In genomic region chr2:92445890-92446289, GRCm38 (mm10) we compare ENCODE assay signal across 19 mouse cellular contexts. TPM values are rescaled to one million over a fixed set of nuclear protein-coding genes. Genes with fewer than 3 reads are reported as not detected.
DNase-seq lines count a peak whose midpoint lies in the region; ATAC-seq and TF ChIP-seq lines count a peak whose summit lies in the region.
"Had no signal": no experiment of that assay in that cellular context is flagged by ENCODE, and none has a peak within 500 bp of the region (broad histone marks: within the 10 kb centered on the region; RNA-seq: fewer than 3 reads in every experiment).

No protein-coding gene starts in this region.

- H3K36me3 ChIP-seq in liver, adult 2 months (ENCODE audit: control insufficient read depth, insufficient read depth, low read length), result no peaks in the 10 kb centered on the region
- H3K36me3 ChIP-seq in liver, embryonic 12.5 days, result no peaks in the 10 kb centered on the region
- peaks cover 0 to 43% of the 10 kb centered on the region in 2 experiments; a peak in 2 of 4 replicates for H3K36me3 ChIP-seq in MEL (ENCODE audit: control insufficient read depth in 1 of 2, insufficient read depth in 2 of 2, low read length in 2 of 2)
- H3K36me3 ChIP-seq in liver, embryonic 16.5 days (ENCODE audit: control insufficient read depth, insufficient read depth), result no peaks in the 10 kb centered on the region
- H3K36me3 ChIP-seq: embryonic facial prominence, embryonic 12.5 days; heart, embryonic 15.5 days; kidney, embryonic 15.5 days; limb, embryonic 13.5 days; neural tube, embryonic 12.5 days had no signal

- ATAC-seq in liver, embryonic 12.5 days, result no peak
- peak; percentile 70 for ATAC-seq in liver, embryonic 16.5 days (ENCODE audit: low read depth)
- ATAC-seq in megakaryocyte progenitor cell, adult 5-6 weeks (replicated peaks; ENCODE audit: poor library complexity), result no peak
- ATAC-seq: forebrain, embryonic 13.5 days had no signal

- no peak for TF ChIP-seq POLR2A in liver, adult 2 months (IDR thresholded peaks at IDR 0.05; ENCODE audit: extremely low read depth, insufficient read depth, low read length)
- no peak for TF ChIP-seq POLR2A in MEL (IDR thresholded peaks at IDR 0.05; ENCODE audit: control insufficient read depth in 1 of 2, insufficient read depth in 1 of 2, low read depth in 1 of 2, low read length in 2 of 2, poor library complexity in 1 of 2)

- no peak for TF ChIP-seq CTCF in liver, adult 2 months (IDR thresholded peaks at IDR 0.05; ENCODE audit: low read depth, low read length)
- TF ChIP-seq CTCF in MEL (IDR thresholded peaks at IDR 0.05 in 2 of 3, conservative IDR thresholded peaks at IDR 0.05 in 1 of 3; ENCODE audit: control insufficient read depth in 1 of 3, insufficient read depth in 1 of 3, low read depth in 2 of 3, low read length in 3 of 3, poor library complexity in 1 of 3, severe bottlenecking in 1 of 3), result no peak

- H3K4me2 ChIP-seq in liver, embryonic 12.5 days, result no peak overlapping the region
- no peak overlapping the region; the same call in 1 of the 2 replicates for H3K4me2 ChIP-seq in liver, embryonic 16.5 days (ENCODE audit: low read depth, low read length)
- H3K4me2 ChIP-seq: embryonic facial prominence, embryonic 12.5 days; forebrain, embryonic 13.5 days; heart, embryonic 15.5 days; kidney, embryonic 15.5 days; limb, embryonic 13.5 days; neural tube, embryonic 12.5 days had no signal

- DNase-seq in adrenal gland, postnatal 36 days, result peak; percentile 63 to 65
- DNase-seq in adrenal gland, postnatal 4 days (ENCODE audit: low spot score in 2 of 2), result no peak
- peak; percentile 80 for DNase-seq in liver, adult 2 months (ENCODE audit: extremely low read depth, low read depth, low spot score)
- DNase-seq in MEL (ENCODE audit: low read depth, low spot score), result no peak
- no peak for DNase-seq in ovary, postnatal 14 days (ENCODE audit: low spot score)
- DNase-seq: adrenal gland, adult 8-10 months; cerebellum, postnatal 36 days; gastrocnemius, postnatal 25 days; lung, adult 2 months had no signal

- 20% methylated on average over 9 of the region's 9 CpGs for WGBS in liver, adult 2 months
- WGBS in liver, embryonic 12.5 days (ENCODE audit: insufficient replicate concordance), result 51% methylated on average over 9 of the region's 9 CpGs
- WGBS in liver, embryonic 16.5 days (ENCODE audit: insufficient replicate concordance), result 52% methylated on average over 9 of the region's 9 CpGs

- H3K9me3 ChIP-seq in liver, embryonic 12.5 days (replicated peaks), result no peaks in the 10 kb centered on the region
- H3K9me3 ChIP-seq in MEL (replicated peaks; ENCODE audit: insufficient read depth, low read length), result no peaks in the 10 kb centered on the region
- H3K9me3 ChIP-seq in liver, embryonic 16.5 days (replicated peaks; ENCODE audit: control insufficient read depth, low read length), result no peaks in the 10 kb centered on the region
- H3K9me3 ChIP-seq: embryonic facial prominence, embryonic 12.5 days; forebrain, embryonic 13.5 days; heart, embryonic 15.5 days; kidney, embryonic 15.5 days; limb, embryonic 13.5 days; neural tube, embryonic 12.5 days had no signal

- H3K27ac ChIP-seq in liver, adult 2 months (replicated peaks; ENCODE audit: insufficient read depth, low read depth, low read length), result peak overlapping the region; percentile 78
- H3K27ac ChIP-seq in liver, embryonic 12.5 days, result no peak overlapping the region
- H3K27ac ChIP-seq in MEL (ENCODE audit: control insufficient read depth, low read depth, low read length), result peak overlapping the region; percentile 27; the same call in 1 of the 2 replicates
- no peak overlapping the region for H3K27ac ChIP-seq in liver, embryonic 16.5 days (ENCODE audit: low read length)
- H3K27ac ChIP-seq: embryonic facial prominence, embryonic 12.5 days; forebrain, embryonic 13.5 days; heart, embryonic 15.5 days; kidney, embryonic 15.5 days; limb, embryonic 13.5 days; neural tube, embryonic 12.5 days had no signal

- H3K79me2 ChIP-seq in liver, adult 2 months (ENCODE audit: control insufficient read depth, insufficient read depth, low read length), result no peaks in the 10 kb centered on the region
- no peaks in the 10 kb centered on the region for H3K79me2 ChIP-seq in MEL (ENCODE audit: control insufficient read depth, insufficient read depth, low read length, poor library complexity)

- TF ChIP-seq RAD21 in MEL (IDR thresholded peaks at IDR 0.05; ENCODE audit: low read depth, low read length), result no peak

- no peaks in the 10 kb centered on the region for H3K27me3 ChIP-seq in liver, adult 2 months (ENCODE audit: control insufficient read depth, insufficient read depth, low read length)
- H3K27me3 ChIP-seq in liver, embryonic 12.5 days (replicated peaks), result peaks cover 61% of the 10 kb centered on the region
- no peaks in the 10 kb centered on the region for H3K27me3 ChIP-seq in MEL (ENCODE audit: control insufficient read depth in 1 of 2, insufficient read depth in 2 of 2, low read length in 2 of 2)
- no peaks in the 10 kb centered on the region for H3K27me3 ChIP-seq in liver, embryonic 16.5 days (ENCODE audit: control insufficient read depth, insufficient read depth, low read depth, low read length)
- H3K27me3 ChIP-seq: embryonic facial prominence, embryonic 12.5 days; forebrain, embryonic 13.5 days; heart, embryonic 15.5 days; kidney, embryonic 15.5 days; limb, embryonic 13.5 days; neural tube, embryonic 12.5 days had no signal

- no peak overlapping the region for H3K9ac ChIP-seq in liver, adult 2 months (ENCODE audit: low read depth, low read length)
- H3K9ac ChIP-seq in liver, embryonic 12.5 days, result no peak overlapping the region
- no peak overlapping the region for H3K9ac ChIP-seq in MEL (ENCODE audit: control insufficient read depth, low read depth, low read length, poor library complexity, severe bottlenecking)
- no peak overlapping the region for H3K9ac ChIP-seq in liver, embryonic 16.5 days (ENCODE audit: low read depth, low read length)
- H3K9ac ChIP-seq: embryonic facial prominence, embryonic 12.5 days; forebrain, embryonic 13.5 days; heart, embryonic 15.5 days; kidney, embryonic 15.5 days; limb, embryonic 13.5 days; neural tube, embryonic 12.5 days had no signal

- H3K4me3 ChIP-seq in liver, adult 2 months (ENCODE audit: insufficient read depth, low read depth, low read length), result no peak overlapping the region
- H3K4me3 ChIP-seq in liver, embryonic 12.5 days, result no peak overlapping the region
- H3K4me3 ChIP-seq in MEL (ENCODE audit: control insufficient read depth in 1 of 2, insufficient read depth in 1 of 2, low read depth in 2 of 2, low read length in 2 of 2), result no peak overlapping the region
- H3K4me3 ChIP-seq in liver, embryonic 16.5 days (ENCODE audit: low read depth, low read length), result no peak overlapping the region
- H3K4me3 ChIP-seq: embryonic facial prominence, embryonic 12.5 days; erythroblast, embryonic 14.5 days; forebrain, embryonic 13.5 days; heart, embryonic 15.5 days; kidney, embryonic 15.5 days; limb, embryonic 13.5 days; neural tube, embryonic 12.5 days had no signal

- no peak for TF ChIP-seq EP300 in MEL (IDR thresholded peaks at IDR 0.05; ENCODE audit: low read depth in 1 of 2, low read length in 2 of 2)

- H3K4me1 ChIP-seq in liver, adult 2 months (ENCODE audit: control insufficient read depth, insufficient read depth, low read length), result peaks cover 23% of the 10 kb centered on the region
- H3K4me1 ChIP-seq in liver, embryonic 12.5 days, result peaks cover 60% of the 10 kb centered on the region
- peaks cover 20 to 58% of the 10 kb centered on the region in 2 experiments for H3K4me1 ChIP-seq in MEL (ENCODE audit: control insufficient read depth in 1 of 2, insufficient read depth in 2 of 2, low read length in 2 of 2)
- H3K4me1 ChIP-seq in liver, embryonic 16.5 days (ENCODE audit: control insufficient read depth, low read depth, low read length), result peaks cover 35% of the 10 kb centered on the region
- H3K4me1 ChIP-seq: embryonic facial prominence, embryonic 12.5 days; kidney, embryonic 15.5 days; neural tube, embryonic 12.5 days had no signal

RNA-seq across cellular contexts. Expression of gene Cry2, which starts 12.0 kb away (rescaled TPM):
- total RNA-seq in adrenal gland, postnatal 36 days (2021), result 10 to 100 TPM; 38.4 to 47.8 TPM
- 10 to 100 TPM; 58.6 to 65.8 TPM for total RNA-seq in adrenal gland, postnatal 4 days (2021)
- 20.5 and 22.4 TPM in 2 replicates for total RNA-seq in liver, adult 2 months (2014; rRNA removed)
- 17.1 and 21.9 TPM in 2 replicates for polyA plus RNA-seq in liver, adult 2 months (2012; rRNA removed)
- polyA plus RNA-seq in liver, embryonic 12.5 days (2016; fragmentation: Nextera tagmentation; extraction: Ambion mirVana), result 14.1 and 14.5 TPM in 2 replicates
- 13.3 and 16.4 TPM in 2 replicates for total RNA-seq in MEL (2012; rRNA removed)
- 10 to 100 TPM in 1 of 2 experiments, not detected in 1; 36.2 TPM for polyA plus RNA-seq in MEL (2012; ENCODE audit: insufficient read depth in 1 of 2, insufficient read length in 2 of 2, low read depth in 1 of 2, low replicate concordance in 2 of 2, missing spikeins in 1 of 2)
- polyA plus RNA-seq in liver, embryonic 16.5 days (2015; fragmentation: Nextera tagmentation; extraction: Ambion mirVana), result 13.6 and 15.0 TPM in 2 replicates
- total RNA-seq in megakaryocyte progenitor cell, adult 5-6 weeks (2015), result 9.0 and 10.1 TPM in 2 replicates
- 7.4 and 10.9 TPM in 2 replicates for total RNA-seq in megakaryocyte progenitor cell, adult 5-6 weeks (2017)

RNA-seq across cellular contexts. Expression of gene Slc35c1, which starts 14.4 kb away (rescaled TPM):
- total RNA-seq in adrenal gland, postnatal 36 days (2021), result 10 to 100 TPM; 14.8 to 24.3 TPM
- 10 to 100 TPM; 22.7 to 23.7 TPM for total RNA-seq in adrenal gland, postnatal 4 days (2021)
- total RNA-seq in liver, adult 2 months (2014; rRNA removed), result 3.0 and 3.9 TPM in 2 replicates
- 26.0 and 30.7 TPM in 2 replicates for polyA plus RNA-seq in liver, adult 2 months (2012; rRNA removed)
- polyA plus RNA-seq in liver, embryonic 12.5 days (2016; fragmentation: Nextera tagmentation; extraction: Ambion mirVana), result 15.3 and 15.5 TPM in 2 replicates
- total RNA-seq in MEL (2012; rRNA removed), result 14.4 and 16.8 TPM in 2 replicates
- 10 to 100 TPM in 1 of 2 experiments, not detected in 1; 64.5 TPM for polyA plus RNA-seq in MEL (2012; ENCODE audit: insufficient read depth in 1 of 2, insufficient read length in 2 of 2, low read depth in 1 of 2, low replicate concordance in 2 of 2, missing spikeins in 1 of 2)
- 10.2 and 12.3 TPM in 2 replicates for polyA plus RNA-seq in liver, embryonic 16.5 days (2015; fragmentation: Nextera tagmentation; extraction: Ambion mirVana)
- 62.3 and 76.4 TPM in 2 replicates for total RNA-seq in megakaryocyte progenitor cell, adult 5-6 weeks (2015)
- 16.5 and 19.3 TPM in 2 replicates for total RNA-seq in megakaryocyte progenitor cell, adult 5-6 weeks (2017)

RNA-seq across cellular contexts. Expression of gene Mapk8ip1, which starts 44.8 kb away (rescaled TPM):
- 10 to 100 TPM; 30.9 to 35.1 TPM for total RNA-seq in adrenal gland, postnatal 36 days (2021)
- total RNA-seq in adrenal gland, postnatal 4 days (2021), result 10 to 100 TPM; 48.9 to 52.3 TPM
- total RNA-seq in liver, adult 2 months (2014; rRNA removed), result 0.65 and 1.0 TPM in 2 replicates
- polyA plus RNA-seq in liver, adult 2 months (2012; rRNA removed), result 1.3 and 1.6 TPM in 2 replicates
- polyA plus RNA-seq in liver, embryonic 12.5 days (2016; fragmentation: Nextera tagmentation; extraction: Ambion mirVana), result 4.6 and 4.7 TPM in 2 replicates
- 1.5 and 2.5 TPM in 2 replicates for total RNA-seq in MEL (2012; rRNA removed)
- polyA plus RNA-seq in MEL (2012; ENCODE audit: insufficient read depth in 1 of 2, insufficient read length in 2 of 2, low read depth in 1 of 2, low replicate concordance in 2 of 2, missing spikeins in 1 of 2), result 1 to 10 TPM in 1 of 2 experiments, not detected in 1; 3.8 TPM
- 1.2 and 1.8 TPM in 2 replicates for polyA plus RNA-seq in liver, embryonic 16.5 days (2015; fragmentation: Nextera tagmentation; extraction: Ambion mirVana)
- total RNA-seq in megakaryocyte progenitor cell, adult 5-6 weeks (2015), result not detected in 2 replicates
- total RNA-seq in megakaryocyte progenitor cell, adult 5-6 weeks (2017), result 0.07 TPM in 1 of 2 replicates, not detected in the other

Comparison
In these comparisons a context has a peak if more than half of its experiments do, and no peak if none do; other contexts are left out.
1. DNase-seq: peak in adrenal gland, postnatal 36 days (2 of 2) and liver, adult 2 months (single experiment); none in adrenal gland, postnatal 4 days (0 of 2), MEL (single experiment) and ovary, postnatal 14 days (single experiment).
2. H3K27ac ChIP-seq: peak in liver, adult 2 months (single experiment) and MEL (single experiment); none in liver, embryonic 12.5 days (single experiment) and liver, embryonic 16.5 days (single experiment).